Mouse (Mus musculus): ENCODE data around the gene Selenot.

Gene Selenot

GRCm38 (mm10) chr3:58636406-58637295 is 60.2 kb downstream of the Selenot start, which contains the start of gene Erich6:
Gene Erich6 (minus strand): TSS chr3:58637207.
- CTCF ChIA-PET, result interaction anchor here (0.6 kb wide), 2 partner anchors 124 to 166 kb away, joined by 4 to 16 read pairs; no protein-coding TSS in a partner anchor
